Mouse (Mus musculus) stomach, embryonic 15.5 days (tissue): ENCODE data around the gene Dhx40. TPM values are rescaled to one million over a fixed set of nuclear protein-coding genes. Genes with fewer than 3 reads are reported as not detected.

ENCODE experiments used
- ATAC-seq: fragments of 200-750 bp; cut with Nextera tagmentation; 2 replicates; pipeline ENCODE4 v1.8.0; 2017; ENCODE audit warnings: low read depth, moderate number of reproducible peaks, moderate TSS enrichment; ENCODE audit not compliant: insufficient read depth, low FRiP score
- H3K27ac ChIP-seq: fragments of 300-500 bp; sonication (generic); 2 replicates; pipeline ENCODE4 v1.5.1; 2015; ENCODE audit warnings: mild to moderate bottlenecking, inconsistent platforms
- H3K27me3 ChIP-seq: fragments of 300-500 bp; sonication (generic); replicated peaks from 2 replicates; pipeline ENCODE4 v1.6.1; 2015; ENCODE audit warnings: inconsistent platforms
- H3K36me3 ChIP-seq: fragments of 300-500 bp; sonication (generic); 2 replicates; pipeline ENCODE4 v1.6.1; 2015; ENCODE audit warnings: inconsistent platforms
- H3K4me1 ChIP-seq: fragments of 300-500 bp; sonication (generic); 2 replicates; pipeline ENCODE4 v1.6.1; 2015; ENCODE audit warnings: inconsistent platforms
- H3K4me2 ChIP-seq: fragments of 300-500 bp; sonication (generic); 2 replicates; pipeline ENCODE4 v1.6.1; 2015; ENCODE audit warnings: mild to moderate bottlenecking, inconsistent platforms
- H3K4me3 ChIP-seq: fragments of 300-500 bp; sonication (generic); replicated peaks from 2 replicates; pipeline ENCODE4 v1.5.1; 2015; ENCODE audit warnings: inconsistent platforms
- H3K9ac ChIP-seq: fragments of 300-500 bp; sonication (generic); 2 replicates; pipeline ENCODE4 v1.6.1; 2015; ENCODE audit warnings: inconsistent platforms
- H3K9me3 ChIP-seq: fragments of 300-500 bp; sonication (generic); 2 replicates; pipeline ENCODE4 v1.6.1; 2016; ENCODE audit warnings: inconsistent platforms
- WGBS: fragments of 180-500 bp; shearing (Covaris S2); methylation state at CpG from one replicate; pipeline ENCODE4 v1.1.7; 2015; 5-methylcytosine and 5-hydroxymethylcytosine counted together
- polyA plus RNA-seq: library from polyadenylated mRNA; unstranded; fragments of >200 nt; fragmentation: Nextera tagmentation; extraction: Ambion mirVana; gene quantifications from 2 replicates; pipeline ENCODE4 v1.2.1, GENCODE M21; 2015

Dhx40 gene
- polyA plus RNA-seq, 1 experiment from 2014 or later = 17.6 TPM

DNA sequence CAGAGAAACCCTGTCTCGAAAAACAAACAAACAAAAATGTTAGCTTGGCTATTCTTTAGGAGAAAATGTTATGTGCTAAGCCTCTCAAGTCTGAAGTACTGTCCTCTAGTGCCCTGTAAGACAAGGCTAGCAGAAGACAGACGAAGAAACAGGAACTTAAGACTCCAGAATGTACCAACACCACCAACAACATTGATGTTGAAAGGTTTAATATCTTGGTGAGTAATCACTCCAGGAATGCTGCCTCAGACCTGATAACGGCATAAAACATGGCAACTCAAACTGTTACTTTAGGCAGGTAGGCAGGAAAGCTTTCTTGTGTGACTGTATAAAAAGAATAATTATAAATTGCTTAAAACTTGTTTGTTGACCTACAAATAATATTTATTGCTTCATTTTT, 83.5 kb downstream of the Dhx40 start:
- no peak overlapping the region for H3K9ac ChIP-seq
- peaks cover 39% of the 10 kb centered on the region for H3K36me3 ChIP-seq
- 83% methylated on average over 3 of the region's 3 CpGs for WGBS

DNA sequence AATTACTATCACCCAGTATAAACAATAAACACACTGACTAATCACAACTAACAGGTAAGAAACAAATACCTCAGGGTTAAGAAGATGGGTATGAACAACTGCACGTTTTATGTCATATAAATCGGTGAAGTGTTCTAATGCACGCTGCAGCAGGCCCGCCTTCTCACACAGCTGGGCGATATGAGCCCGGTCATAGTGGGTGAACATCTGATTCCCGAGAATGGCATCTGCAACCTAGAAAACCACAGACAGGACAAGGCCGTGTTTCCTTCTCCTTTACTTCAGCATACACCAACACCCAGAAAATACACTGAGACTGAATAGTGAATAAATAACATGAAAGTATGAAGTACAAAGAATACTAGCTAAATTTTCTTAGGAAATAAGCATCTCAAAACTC, 88.2 kb downstream of the Dhx40 start:
- no peak overlapping the region for H3K27ac ChIP-seq
- no peak overlapping the region for H3K4me3 ChIP-seq
- H3K9ac ChIP-seq = no peak overlapping the region
- no peak for ATAC-seq
- H3K4me1 ChIP-seq = no peaks in the 10 kb centered on the region
- H3K4me2 ChIP-seq = no peak overlapping the region
- WGBS = 87% methylated on average over 8 of the region's 8 CpGs
- H3K36me3 ChIP-seq = peaks cover 32% of the 10 kb centered on the region
- no peaks in the 10 kb centered on the region for H3K9me3 ChIP-seq
- H3K27me3 ChIP-seq = no peaks in the 10 kb centered on the region

More for the DNA sequence above, 83.5 kb downstream of the Dhx40 start:
- H3K4me3 ChIP-seq = no peak overlapping the region
- H3K4me2 ChIP-seq = no peak overlapping the region
- H3K9me3 ChIP-seq = no peaks in the 10 kb centered on the region
- H3K4me1 ChIP-seq = no peaks in the 10 kb centered on the region
- no peaks in the 10 kb centered on the region for H3K27me3 ChIP-seq
- H3K27ac ChIP-seq = no peak overlapping the region
- ATAC-seq = no peak

Other genes starting within 250 kb of the Dhx40 start
- 144 and 153 TPM in 2 replicates for gene Vmp1, start 123.9 kb downstream of the Dhx40 start, polyA plus RNA-seq
- gene Ptrh2, start 123.8 kb downstream of the Dhx40 start, polyA plus RNA-seq = 30.3 and 31.9 TPM in 2 replicates
- 117 and 130 TPM in 2 replicates for gene Cltc, start 50.2 kb downstream of the Dhx40 start, polyA plus RNA-seq
- 7.7 and 10.0 TPM in 2 replicates for gene Ypel2, start 186.0 kb upstream of the Dhx40 start, polyA plus RNA-seq